Mouse (Mus musculus) hindbrain, embryonic 11.5 days (tissue): ENCODE measurements around the gene Mthfr. TPM values are rescaled to one million over a fixed set of nuclear protein-coding genes. Genes with fewer than 3 reads are reported as not detected.
A peak's percentile ranks its signal among the peaks of the same experiment; 100 is the strongest.

ENCODE experiments used
- ATAC-seq: fragments of 200-750 bp; cut with Nextera tagmentation; 2 replicates; pipeline ENCODE4 v1.8.0; 2017; ENCODE audit warnings: mild to moderate bottlenecking, moderate TSS enrichment, moderate library complexity; ENCODE audit not compliant: low FRiP score
- DNase-seq: peaks from one replicate; pipeline ENCODE4 v3.0.0-alpha.2; 2015; ENCODE audit warnings: low spot score
- H3K27ac ChIP-seq: fragments of 300-500 bp; sonication (generic); 2 replicates; pipeline ENCODE4 v1.5.1; 2014; ENCODE audit warnings: mild to moderate bottlenecking, low read depth, low read length
- H3K27me3 ChIP-seq: fragments of 300-500 bp; sonication (generic); 2 replicates; pipeline ENCODE4 v1.6.1; 2014; ENCODE audit warnings: mild to moderate bottlenecking, low read length, moderate library complexity, mixed read lengths; ENCODE audit not compliant: control insufficient read depth, insufficient read depth
- H3K36me3 ChIP-seq: fragments of 300-500 bp; sonication (generic); 2 replicates; pipeline ENCODE4 v1.6.1; 2014; ENCODE audit warnings: mild to moderate bottlenecking, low read length, moderate library complexity, mixed read lengths; ENCODE audit not compliant: control insufficient read depth, insufficient read depth
- H3K4me1 ChIP-seq: fragments of 300-500 bp; sonication (generic); replicated peaks from 2 replicates; pipeline ENCODE4 v1.6.1; 2014; ENCODE audit warnings: low read length, mixed read lengths; ENCODE audit not compliant: control insufficient read depth, insufficient read depth
- H3K4me2 ChIP-seq: fragments of 300-500 bp; sonication (generic); replicated peaks from 2 replicates; pipeline ENCODE4 v1.6.1; 2014; ENCODE audit warnings: mild to moderate bottlenecking, low read depth, low read length
- H3K4me3 ChIP-seq: fragments of 300-500 bp; sonication (generic); 2 replicates; pipeline ENCODE4 v1.5.1; 2014; ENCODE audit warnings: low read depth, low read length
- H3K9ac ChIP-seq: fragments of 300-500 bp; sonication (generic); 2 replicates; pipeline ENCODE4 v1.6.1; 2014; ENCODE audit warnings: low read depth, low read length
- H3K9me3 ChIP-seq: fragments of 300-500 bp; sonication (generic); 2 replicates; pipeline ENCODE4 v1.6.1; 2016; ENCODE audit warnings: low read length; ENCODE audit not compliant: control insufficient read depth
- WGBS: fragments of 180-500 bp; shearing (Covaris S2); extraction: QIAGEN DNeasy Blood & Tissue Kit; methylation state at CpG from one replicate; pipeline ENCODE4 v1.1.7; 2014; 5-methylcytosine and 5-hydroxymethylcytosine counted together
- polyA plus RNA-seq: library from polyadenylated mRNA; unstranded; fragments of >200 nt; fragmentation: Nextera tagmentation; extraction: Ambion mirVana; gene quantifications from 2 replicates; pipeline ENCODE4 v1.2.1, GENCODE M21; 2014

Gene Mthfr
- polyA plus RNA-seq, 1 experiment from 2014 or later = 19.6 TPM

DNA sequence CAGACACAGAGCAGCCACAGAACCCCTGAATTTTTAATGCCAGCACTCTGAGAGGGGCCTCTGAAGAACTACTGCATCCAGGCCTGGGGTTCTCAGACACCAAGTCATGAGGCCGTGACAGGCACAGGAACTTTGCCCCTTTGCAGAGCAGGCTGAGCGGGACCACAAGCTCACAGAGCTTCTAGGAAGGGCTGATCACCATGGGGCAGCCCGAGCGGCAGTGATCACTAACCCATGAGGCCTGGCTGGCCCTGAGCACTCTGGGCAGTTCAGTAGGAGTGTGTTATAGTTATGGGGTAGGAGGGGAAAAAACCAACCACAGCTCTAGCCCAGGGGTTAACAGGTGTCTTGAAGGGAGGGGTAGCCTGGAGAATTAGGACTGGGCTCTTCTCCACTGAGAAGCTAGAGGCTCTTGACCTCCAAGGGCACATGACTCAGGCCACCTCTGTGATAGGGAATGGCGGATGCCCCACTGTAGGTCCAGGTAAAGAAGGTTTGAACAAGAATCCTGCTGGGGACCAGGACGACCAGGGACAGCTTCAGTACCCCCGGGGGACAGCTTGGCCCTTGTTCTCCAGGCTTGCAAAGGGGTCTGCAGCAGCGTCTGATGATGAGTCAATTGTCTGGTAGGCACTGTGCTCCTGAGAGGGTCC lies 41.2 kb downstream of the Mthfr start:
- Histone ChIP-seq H3K4me3 (no peak overlapping the region), H3K36me3 (no peaks in the 10 kb centered on the region), H3K4me1 (0 out of 2 replicates have a peak, but pooled peaks cover 2% of the 10 kb centered on the region), H3K4me2 (no peak overlapping the region), H3K9me3 (no peaks in the 10 kb centered on the region), H3K27ac (no peak overlapping the region), H3K27me3 (no peaks in the 10 kb centered on the region), H3K9ac (no peak overlapping the region)
- WGBS = 90% methylated on average over 8 of the region's 8 CpGs
- ATAC-seq = no peak
- no peak for DNase-seq

DNA sequence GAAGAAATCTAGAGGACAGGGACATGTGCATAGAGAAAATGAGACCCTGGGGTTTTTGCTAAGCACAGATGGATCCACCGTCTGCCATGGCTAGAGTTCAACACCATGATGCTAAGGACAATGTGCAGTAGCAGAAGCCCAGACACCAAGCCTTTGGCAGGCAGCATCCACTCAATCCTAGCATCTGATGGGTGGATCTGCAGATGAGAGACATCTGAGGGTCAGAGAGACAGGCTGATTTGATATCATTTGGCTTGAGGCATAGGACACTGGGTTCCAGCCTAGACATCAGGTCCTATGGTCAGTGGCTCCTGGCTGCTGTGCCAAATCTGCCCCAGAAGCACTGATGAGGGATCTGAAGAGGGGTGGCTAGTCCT lies 41.7 kb downstream of the Mthfr start:
- Histone ChIP-seq H3K27me3 (no peaks in the 10 kb centered on the region), H3K4me3 (no peak overlapping the region), H3K27ac (no peak overlapping the region), H3K4me1 (peaks cover 3% of the 10 kb centered on the region; the same call in 1 of the 2 replicates), H3K4me2 (no peak overlapping the region), H3K36me3 (no peaks in the 10 kb centered on the region), H3K9ac (no peak overlapping the region), H3K9me3 (no peaks in the 10 kb centered on the region)
- ATAC-seq (no peak), DNase-seq (no peak)
- 100% methylated on average over 1 of the region's 1 CpGs for WGBS

DNA sequence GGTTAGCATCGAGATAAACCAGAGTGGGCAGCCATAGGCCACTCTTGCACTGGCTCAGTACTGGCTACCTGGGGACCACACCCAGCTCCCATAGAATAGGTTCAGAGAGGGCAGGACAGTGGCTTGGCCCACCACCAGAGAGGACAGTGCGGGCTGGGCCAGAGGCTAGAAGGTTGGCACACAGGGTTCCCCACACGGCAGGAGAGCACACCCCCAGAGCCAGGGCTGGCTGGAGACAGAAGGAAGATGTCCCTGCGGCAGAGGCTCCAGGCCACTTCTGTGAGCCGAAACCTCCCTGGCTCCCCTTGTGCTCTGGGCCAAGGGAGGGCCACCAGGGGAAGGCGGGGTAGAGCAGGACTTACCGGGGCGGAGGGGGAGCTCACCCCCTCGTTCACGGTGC lies 42.3 kb downstream of the Mthfr start:
- Histone ChIP-seq H3K27ac (no peak overlapping the region), H3K4me3 (no peak overlapping the region), H3K4me2 (no peak overlapping the region), H3K9me3 (no peaks in the 10 kb centered on the region), H3K4me1 (peaks cover 5% of the 10 kb centered on the region; the same call in 1 of the 2 replicates), H3K27me3 (no peaks in the 10 kb centered on the region), H3K36me3 (no peaks in the 10 kb centered on the region), H3K9ac (no peak overlapping the region)
- ATAC-seq (no peak), DNase-seq (no peak)
- 93% methylated on average over 10 of the region's 10 CpGs for WGBS

DNA sequence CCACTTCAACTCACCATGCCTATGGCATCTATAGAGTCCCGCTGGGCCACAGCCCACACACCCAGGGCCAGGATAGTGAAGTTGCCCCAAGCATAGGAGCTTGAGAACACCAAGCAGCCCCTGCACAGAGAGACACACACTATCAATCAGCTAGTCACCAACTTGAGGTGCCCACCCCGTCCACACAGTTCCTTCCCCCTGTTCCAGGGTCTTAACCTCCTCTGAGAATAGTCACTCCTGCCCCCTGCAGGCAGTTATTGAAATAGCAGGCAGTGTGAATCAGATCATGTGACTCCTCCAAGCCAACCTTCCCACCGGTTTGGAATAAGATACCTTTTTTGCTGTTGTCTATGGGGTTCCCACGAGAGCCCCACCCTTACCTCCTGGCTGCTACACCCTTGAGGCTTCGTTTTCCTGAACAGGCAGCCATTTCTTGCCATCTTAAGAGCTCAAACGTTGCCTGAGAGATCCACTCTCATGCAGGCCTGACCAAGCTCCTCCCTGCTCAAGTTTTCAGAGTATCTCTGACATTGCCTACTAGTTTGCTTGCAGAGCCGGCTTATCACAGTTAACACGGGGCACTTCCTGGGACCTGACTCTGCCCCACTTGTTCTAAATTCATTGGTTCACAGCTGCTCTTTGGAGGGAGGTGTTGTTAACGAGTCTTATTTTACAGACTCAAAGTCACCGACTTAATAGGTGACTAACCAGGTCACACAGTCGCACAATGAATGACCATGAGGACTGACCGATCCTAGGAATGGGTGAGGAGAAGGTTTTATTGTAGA lies 43.6 kb downstream of the Mthfr start:
- H3K9me3 ChIP-seq = no peaks in the 10 kb centered on the region
- no peaks in the 10 kb centered on the region for H3K36me3 ChIP-seq
- H3K4me2 ChIP-seq = no peak overlapping the region
- no peak overlapping the region for H3K9ac ChIP-seq
- DNase-seq = peak; percentile 80
- no peak overlapping the region for H3K27ac ChIP-seq
- H3K4me1 ChIP-seq = peaks cover 5% of the 10 kb centered on the region; the same call in 1 of the 2 replicates
- peak; percentile 33; the same call in 1 of the 2 replicates for ATAC-seq
- no peak overlapping the region for H3K4me3 ChIP-seq
- 56% methylated on average over 12 of the region's 12 CpGs for WGBS
- no peaks in the 10 kb centered on the region for H3K27me3 ChIP-seq

DNA sequence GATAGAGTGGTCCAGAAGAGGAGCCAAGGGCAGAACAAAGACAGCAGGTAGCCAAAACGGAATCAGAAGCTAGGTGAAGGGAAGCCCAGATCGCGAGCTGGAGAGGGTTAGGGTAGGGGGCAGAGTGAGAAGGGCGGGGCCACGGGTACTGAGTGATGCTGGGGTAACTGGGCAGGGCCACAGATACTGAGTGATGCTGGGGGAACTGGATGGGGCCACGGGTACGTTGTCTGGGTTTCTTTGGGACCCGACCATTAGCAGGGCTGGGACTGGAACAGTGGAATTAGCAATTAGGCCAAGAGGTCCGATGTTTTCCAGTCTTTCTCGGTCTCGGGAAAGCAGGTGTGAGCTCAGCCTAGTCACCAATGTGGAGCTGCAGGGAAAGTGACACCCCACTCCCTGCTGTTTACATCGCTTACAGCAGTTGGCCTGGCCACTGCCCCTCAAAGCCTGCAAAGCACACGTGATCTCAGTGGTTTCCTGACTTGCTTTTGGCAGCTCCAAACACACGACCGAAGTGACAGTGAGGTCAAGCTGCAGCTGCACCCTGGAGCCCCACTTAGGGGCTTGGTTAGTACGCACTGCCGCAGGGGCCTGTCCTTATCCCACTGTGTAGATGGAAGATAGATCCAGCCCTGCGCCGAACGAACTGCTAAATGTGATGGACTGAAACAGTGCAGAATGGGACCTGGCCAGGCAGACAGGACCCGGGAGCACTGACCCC lies 44.5 kb downstream of the Mthfr start:
- Histone ChIP-seq H3K9ac (no peak overlapping the region), H3K4me1 (peaks cover 5% of the 10 kb centered on the region), H3K9me3 (no peaks in the 10 kb centered on the region), H3K4me2 (no peak overlapping the region), H3K27me3 (no peaks in the 10 kb centered on the region), H3K36me3 (no peaks in the 10 kb centered on the region), H3K4me3 (no peak overlapping the region), H3K27ac (no peak overlapping the region)
- DNase-seq = no peak
- 50% methylated on average over 21 of the region's 21 CpGs for WGBS
- no peak for ATAC-seq

DNA sequence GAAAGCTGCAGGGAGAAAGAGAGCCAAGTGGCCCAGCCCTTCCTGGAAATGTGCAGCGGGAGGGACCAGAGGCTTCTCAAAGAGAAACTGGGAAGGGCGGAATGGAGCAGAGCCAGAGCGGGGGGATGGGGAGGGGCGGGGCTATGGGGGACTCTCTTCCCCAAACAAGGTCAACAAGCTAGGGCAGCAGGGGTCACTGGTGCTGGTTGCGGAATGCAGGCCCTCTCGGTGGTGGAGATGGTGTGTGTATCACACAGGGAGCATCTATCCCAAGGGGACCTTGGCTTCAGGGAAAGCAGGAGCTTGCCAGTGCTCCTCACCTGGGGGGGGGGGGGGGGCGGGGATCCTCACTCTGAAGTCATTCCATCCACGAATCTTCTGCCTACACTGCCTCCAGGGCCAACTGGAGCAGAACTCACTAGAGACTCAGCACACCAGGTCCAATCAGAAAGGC lies 45.4 kb downstream of the Mthfr start:
- Histone ChIP-seq H3K4me1 (peaks cover 5% of the 10 kb centered on the region), H3K9me3 (no peaks in the 10 kb centered on the region), H3K4me2 (no peak overlapping the region), H3K4me3 (no peak overlapping the region), H3K9ac (no peak overlapping the region), H3K27ac (no peak overlapping the region), H3K27me3 (no peaks in the 10 kb centered on the region), H3K36me3 (no peaks in the 10 kb centered on the region)
- 8% methylated on average over 8 of the region's 8 CpGs for WGBS
- DNase-seq (no peak), ATAC-seq (no peak)

DNA sequence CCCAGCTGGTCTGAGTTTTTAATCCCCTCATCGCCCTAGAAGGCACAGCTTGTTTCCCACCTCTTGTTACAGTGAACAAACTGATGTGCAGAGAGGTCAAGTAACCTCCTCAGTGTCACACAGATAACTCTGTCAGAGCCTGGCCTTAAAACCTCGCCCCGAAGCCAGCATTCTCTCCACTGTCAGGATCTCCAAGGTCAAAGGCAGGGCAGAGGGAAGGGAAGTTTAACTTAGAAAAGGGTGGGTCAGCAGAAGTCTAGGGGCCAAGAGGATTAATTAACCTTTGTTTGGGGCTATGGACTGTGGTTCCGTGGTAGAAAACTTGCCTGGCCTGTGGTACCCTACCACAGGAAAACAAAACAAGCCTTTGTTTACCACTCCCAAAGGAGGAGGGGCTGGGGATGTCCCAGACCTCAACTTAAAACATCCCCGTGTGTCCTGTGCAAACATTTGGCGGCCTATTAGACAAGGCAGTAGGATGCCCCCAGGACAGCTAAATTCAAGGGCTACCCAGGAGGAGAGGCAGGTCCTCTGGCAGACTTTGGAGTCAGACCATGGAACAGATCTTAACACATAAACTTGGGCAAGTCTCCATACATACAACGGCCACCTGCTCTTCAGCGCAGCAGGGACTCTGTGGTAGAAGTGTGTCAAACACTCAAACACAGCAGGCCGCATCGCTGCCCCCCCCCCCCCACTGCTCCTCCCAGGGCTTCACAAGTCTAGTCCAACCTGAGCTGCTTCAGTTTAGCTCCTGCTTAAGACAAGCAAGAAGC lies 46.4 kb downstream of the Mthfr start:
- DNase-seq (no peak), ATAC-seq (no peak)
- WGBS = 38% methylated on average over 8 of the region's 10 CpGs
- Histone ChIP-seq H3K4me2 (no peak overlapping the region), H3K9me3 (no peaks in the 10 kb centered on the region), H3K36me3 (no peaks in the 10 kb centered on the region), H3K4me1 (peaks cover 5% of the 10 kb centered on the region), H3K4me3 (no peak overlapping the region), H3K27me3 (no peaks in the 10 kb centered on the region), H3K9ac (no peak overlapping the region), H3K27ac (no peak overlapping the region)

DNA sequence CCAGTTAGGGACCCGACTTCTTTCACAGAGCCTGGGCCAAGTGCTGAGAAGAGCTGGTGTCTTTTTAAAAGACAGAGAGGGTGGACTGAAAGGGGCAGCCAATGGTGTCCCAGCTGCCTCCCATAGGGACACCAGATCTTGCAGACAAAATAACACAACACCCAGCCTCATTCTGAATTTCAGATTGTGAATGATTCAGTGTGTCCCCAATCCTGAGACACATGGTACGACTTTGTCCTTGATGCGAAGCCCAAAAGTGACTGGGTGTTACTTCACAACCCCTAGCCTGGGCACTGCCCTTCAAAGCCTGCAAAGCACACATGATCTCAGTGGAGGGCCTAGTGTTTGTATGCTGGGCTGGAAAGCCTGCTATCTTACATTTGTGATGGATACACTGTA lies 47.0 kb downstream of the Mthfr start:
- Histone ChIP-seq H3K4me3 (no peak overlapping the region), H3K9ac (no peak overlapping the region), H3K9me3 (no peaks in the 10 kb centered on the region), H3K27ac (no peak overlapping the region), H3K27me3 (no peaks in the 10 kb centered on the region), H3K4me2 (no peak overlapping the region), H3K36me3 (no peaks in the 10 kb centered on the region), H3K4me1 (peaks cover 5% of the 10 kb centered on the region)
- WGBS = 65% methylated on average over 3 of the region's 3 CpGs
- DNase-seq = no peak
- ATAC-seq = no peak
